Mouse (Mus musculus): ENCODE results near the gene Mep1a. TPM values are rescaled to one million over a fixed set of nuclear protein-coding genes. Genes with fewer than 3 reads are reported as not detected.
"Not testable (repeated sequence)": the region's sequence is repeated elsewhere in the genome, so short reads cannot be mapped to it uniquely, and the experiment has no call there.

Mep1a gene
- polyA plus RNA-seq, 2 experiments, result 0.02 to 0.04 TPM

GRCm38 (mm10) chr17:43500513-43500912 is 2.1 kb downstream of the Mep1a start:
- H3K27me3 ChIP-seq (ENCODE audit: control insufficient read depth, insufficient read depth, low read length), result no peaks in the 10 kb centered on the region
- no peaks in the 10 kb centered on the region for H3K4me1 ChIP-seq (replicated peaks; ENCODE audit: control insufficient read depth in 2 of 2, insufficient read depth in 2 of 2, low read length in 1 of 2)
- no peaks in the 10 kb centered on the region for H3K36me3 ChIP-seq (replicated peaks; ENCODE audit: control insufficient read depth, insufficient read depth, low read depth)
- DNase-seq (ENCODE audit: low read depth in 3 of 3, low spot score in 3 of 3) (no peak), ATAC-seq (ENCODE audit: insufficient read depth) (no peak)
- no peaks in the 10 kb centered on the region for H3K9me3 ChIP-seq (ENCODE audit: control insufficient read depth, low read length)
- no peak overlapping the region for H3K9ac ChIP-seq (replicated peaks)
- no peak for TF ChIP-seq EP300 (IDR thresholded peaks at IDR 0.05; ENCODE audit: low read depth)
- H3K4me2 ChIP-seq (ENCODE audit: low read depth), result no peak overlapping the region
- H3K4me3 ChIP-seq (ENCODE audit: insufficient read depth in 1 of 2, low read depth in 2 of 2, low read length in 2 of 2), result no peak overlapping the region
- WGBS (ENCODE audit: insufficient replicate concordance), result 29% methylated on average over 1 of the region's 1 CpGs
- no peak overlapping the region for H3K27ac ChIP-seq

GRCm38 (mm10) chr17:43497521-43497920 is 5.1 kb downstream of the Mep1a start:
- WGBS (ENCODE audit: insufficient replicate concordance), result 47% methylated on average over 4 of the region's 4 CpGs
- Histone ChIP-seq H3K27ac (no peak overlapping the region), H3K4me2 (ENCODE audit: low read depth) (no peak overlapping the region), H3K9me3 (ENCODE audit: control insufficient read depth, low read length) (no peaks in the 10 kb centered on the region), H3K27me3 (ENCODE audit: control insufficient read depth, insufficient read depth, low read length) (no peaks in the 10 kb centered on the region), H3K4me1 (replicated peaks; ENCODE audit: control insufficient read depth in 2 of 2, insufficient read depth in 2 of 2, low read length in 1 of 2) (no peaks in the 10 kb centered on the region; a peak in 1 of 4 replicates), H3K36me3 (replicated peaks; ENCODE audit: control insufficient read depth, insufficient read depth, low read depth) (no peaks in the 10 kb centered on the region), H3K4me3 (ENCODE audit: insufficient read depth in 1 of 2, low read depth in 2 of 2, low read length in 2 of 2) (no peak overlapping the region), H3K9ac (replicated peaks) (no peak overlapping the region)
- no peak for TF ChIP-seq EP300 (IDR thresholded peaks at IDR 0.05; ENCODE audit: low read depth)
- no peak for TF ChIP-seq CTCF (IDR thresholded peaks at IDR 0.05; ENCODE audit: low read depth)
- ATAC-seq (ENCODE audit: insufficient read depth) (no peak), DNase-seq (ENCODE audit: low read depth in 3 of 3, low spot score in 3 of 3) (no peak)

GRCm38 (mm10) chr17:43495502-43495901 is 7.1 kb downstream of the Mep1a start:
- H3K36me3 ChIP-seq (replicated peaks; ENCODE audit: control insufficient read depth, insufficient read depth, low read depth), result no peaks in the 10 kb centered on the region
- ATAC-seq (ENCODE audit: insufficient read depth) (no peak), DNase-seq (ENCODE audit: low read depth in 3 of 3, low spot score in 3 of 3) (no peak)
- no peak overlapping the region for H3K9ac ChIP-seq (replicated peaks)
- TF ChIP-seq CTCF (IDR thresholded peaks at IDR 0.05; ENCODE audit: low read depth), result no peak
- TF ChIP-seq EP300 (IDR thresholded peaks at IDR 0.05; ENCODE audit: low read depth), result no peak
- H3K4me1 ChIP-seq (replicated peaks; ENCODE audit: control insufficient read depth in 2 of 2, insufficient read depth in 2 of 2, low read length in 1 of 2), result no peaks in the 10 kb centered on the region; a peak in 1 of 4 replicates
- no peaks in the 10 kb centered on the region for H3K9me3 ChIP-seq (ENCODE audit: control insufficient read depth, low read length)
- no peak overlapping the region for H3K4me3 ChIP-seq (ENCODE audit: insufficient read depth in 1 of 2, low read depth in 2 of 2, low read length in 2 of 2)
- 50% methylated on average over 5 of the region's 5 CpGs for WGBS (ENCODE audit: insufficient replicate concordance)
- H3K4me2 ChIP-seq (ENCODE audit: low read depth), result no peak overlapping the region
- H3K27me3 ChIP-seq (ENCODE audit: control insufficient read depth, insufficient read depth, low read length), result no peaks in the 10 kb centered on the region
- no peak overlapping the region for H3K27ac ChIP-seq

GRCm38 (mm10) chr17:43490371-43490770 is 12.2 kb downstream of the Mep1a start:
- DNase-seq (ENCODE audit: low read depth in 3 of 3, low spot score in 3 of 3); H3K9ac ChIP-seq (replicated peaks); H3K9me3 ChIP-seq (ENCODE audit: control insufficient read depth, low read length); H3K4me1 ChIP-seq (replicated peaks; ENCODE audit: control insufficient read depth in 2 of 2, insufficient read depth in 2 of 2, low read length in 1 of 2); H3K27ac ChIP-seq; H3K4me3 ChIP-seq (ENCODE audit: insufficient read depth in 1 of 2, low read depth in 2 of 2, low read length in 2 of 2); H3K36me3 ChIP-seq (replicated peaks; ENCODE audit: control insufficient read depth, insufficient read depth, low read depth); H3K27me3 ChIP-seq (ENCODE audit: control insufficient read depth, insufficient read depth, low read length); ATAC-seq (ENCODE audit: insufficient read depth); H3K4me2 ChIP-seq (ENCODE audit: low read depth): not testable (repeated sequence)
- 88% methylated on average over 6 of the region's 10 CpGs for WGBS (ENCODE audit: insufficient replicate concordance)

DNA sequence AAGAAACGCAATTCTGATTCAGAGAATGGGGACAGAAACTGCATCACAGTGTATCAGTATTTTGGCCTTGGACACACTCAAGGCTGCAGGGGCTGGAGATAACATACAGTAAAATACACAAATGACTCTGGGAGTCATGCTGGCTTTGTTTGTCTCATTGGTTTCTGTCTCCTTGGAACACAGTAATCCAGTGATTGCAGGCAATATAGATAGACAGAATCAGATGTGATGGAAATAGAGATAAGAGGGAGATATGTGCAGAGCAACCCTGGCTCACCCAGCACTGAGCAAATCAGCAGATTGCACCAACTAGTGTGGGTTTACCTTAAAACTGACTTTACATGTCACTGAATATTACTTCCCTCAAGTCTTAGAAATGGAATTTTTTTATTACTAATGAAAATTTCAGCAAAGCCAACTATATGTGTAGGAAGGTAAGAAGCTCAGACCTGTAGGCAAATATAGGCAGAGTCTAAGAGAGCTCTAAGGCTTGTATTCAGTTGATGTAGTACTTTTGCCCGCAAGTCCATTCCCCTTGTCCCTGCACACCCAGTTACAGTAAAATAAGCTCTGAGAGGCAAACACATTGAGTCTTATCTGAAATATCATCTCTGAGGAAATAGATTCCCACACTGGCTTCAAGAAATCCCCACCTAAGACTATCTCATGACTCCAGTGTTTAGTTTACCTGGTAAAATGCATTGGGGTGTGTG is 14.0 kb downstream of the Mep1a start:
- no peak for ATAC-seq (ENCODE audit: insufficient read depth)
- Histone ChIP-seq H3K4me2 (ENCODE audit: low read depth) (no peak overlapping the region), H3K27ac (no peak overlapping the region), H3K9me3 (ENCODE audit: control insufficient read depth, low read length) (no peaks in the 10 kb centered on the region), H3K36me3 (replicated peaks; ENCODE audit: control insufficient read depth, insufficient read depth, low read depth) (no peaks in the 10 kb centered on the region), H3K4me3 (ENCODE audit: insufficient read depth in 1 of 2, low read depth in 2 of 2, low read length in 2 of 2) (no peak overlapping the region), H3K4me1 (replicated peaks; ENCODE audit: control insufficient read depth in 2 of 2, insufficient read depth in 2 of 2, low read length in 1 of 2) (no peaks in the 10 kb centered on the region), H3K27me3 (ENCODE audit: control insufficient read depth, insufficient read depth, low read length) (no peaks in the 10 kb centered on the region), H3K9ac (replicated peaks) (no peak overlapping the region)
- TF ChIP-seq EP300 (IDR thresholded peaks at IDR 0.05; ENCODE audit: low read depth) (no peak), CTCF (IDR thresholded peaks at IDR 0.05; ENCODE audit: low read depth) (no peak)
- 60% methylated on average over 2 of the region's 2 CpGs for WGBS (ENCODE audit: insufficient replicate concordance)
- no peak for DNase-seq (ENCODE audit: low read depth in 3 of 3, low spot score in 3 of 3)

Measured in liver, embryonic 14.5 days (tissue).